Mouse (Mus musculus) hindbrain, embryonic 13.5 days (tissue): ENCODE measurements around the gene Clec2h. TPM values are rescaled to one million over a fixed set of nuclear protein-coding genes. Genes with fewer than 3 reads are reported as not detected.
"Not testable (repeated sequence)": the region's sequence is repeated elsewhere in the genome, so short reads cannot be mapped to it uniquely, and the experiment has no call there.

Experiments used
- ATAC-seq: fragments of 200-750 bp; cut with Nextera tagmentation; 2 replicates; pipeline ENCODE4 v1.8.0; 2017; ENCODE audit warnings: moderate TSS enrichment; ENCODE audit not compliant: low FRiP score
- H3K27ac ChIP-seq: fragments of 300-500 bp; sonication (generic); 2 replicates; pipeline ENCODE4 v1.5.1; 2015; ENCODE audit warnings: inconsistent platforms, mild to moderate bottlenecking, moderate library complexity
- H3K27me3 ChIP-seq: fragments of 300-500 bp; sonication (generic); 2 replicates; pipeline ENCODE4 v1.6.1; 2015; ENCODE audit warnings: mild to moderate bottlenecking, inconsistent platforms
- H3K36me3 ChIP-seq: fragments of 300-500 bp; sonication (generic); 2 replicates; pipeline ENCODE4 v1.6.1; 2015; ENCODE audit warnings: mild to moderate bottlenecking, inconsistent platforms
- H3K4me1 ChIP-seq: fragments of 300-500 bp; sonication (generic); replicated peaks from 2 replicates; pipeline ENCODE4 v1.6.1; 2015; ENCODE audit warnings: inconsistent platforms
- H3K4me2 ChIP-seq: fragments of 300-500 bp; sonication (generic); 2 replicates; pipeline ENCODE4 v1.6.1; 2015; ENCODE audit warnings: inconsistent platforms, mild to moderate bottlenecking, moderate library complexity
- H3K4me3 ChIP-seq: fragments of 300-500 bp; sonication (generic); 2 replicates; pipeline ENCODE4 v1.5.1; 2015; ENCODE audit warnings: mild to moderate bottlenecking, inconsistent platforms
- H3K9ac ChIP-seq: fragments of 300-500 bp; sonication (generic); 2 replicates; pipeline ENCODE4 v1.6.1; 2015; ENCODE audit warnings: mild to moderate bottlenecking, inconsistent platforms
- H3K9me3 ChIP-seq: fragments of 300-500 bp; sonication (generic); 2 replicates; pipeline ENCODE4 v1.6.1; 2016; ENCODE audit warnings: inconsistent platforms
- WGBS: fragments of 180-500 bp; shearing (Covaris S2); methylation state at CpG from one replicate; pipeline ENCODE4 v1.1.7; 2015; 5-methylcytosine and 5-hydroxymethylcytosine counted together
- polyA plus RNA-seq: library from polyadenylated mRNA; unstranded; fragments of >200 nt; fragmentation: Nextera tagmentation; extraction: Ambion mirVana; gene quantifications from 2 replicates; pipeline ENCODE4 v1.2.1, GENCODE M21; 2015

Gene Clec2h
- polyA plus RNA-seq, result not detected in 2 replicates

DNA sequence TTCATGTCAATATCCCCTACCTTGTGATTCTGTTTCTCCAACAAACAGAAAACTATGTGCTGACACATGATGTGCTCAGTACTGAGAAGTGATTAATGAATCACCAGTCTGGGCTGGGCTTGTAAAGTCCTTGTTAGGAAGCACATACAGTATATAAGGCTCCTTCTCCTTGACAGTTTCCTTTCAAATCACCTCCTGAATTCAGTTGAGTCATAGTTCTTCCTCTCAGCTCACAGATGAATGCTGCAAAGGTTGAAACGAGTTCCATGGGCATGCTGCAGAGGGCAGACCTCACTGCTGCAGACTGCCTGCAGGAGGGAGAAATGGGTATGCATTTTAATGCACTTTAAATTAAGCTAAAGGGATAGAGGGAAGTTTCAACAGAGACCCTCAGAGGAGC is at the start of gene Clec2h:
TSS of gene Clec2h (plus strand) at position 180 of the 400 bp plus-strand sequence.
- Histone ChIP-seq H3K27ac (no peak within 1 kb of the TSS), H3K4me1 (no peaks in the 10 kb centered on the region), H3K9ac (no peak within 1 kb of the TSS), H3K4me3 (no peak within 1 kb of the TSS), H3K4me2 (no peak within 1 kb of the TSS), H3K27me3 (no peaks in the 10 kb centered on the region), H3K9me3 (no peaks in the 10 kb centered on the region), H3K36me3 (no peaks in the 10 kb centered on the region)
- WGBS, result 22% methylated on average over 1 of the region's 1 CpGs
- no peak for ATAC-seq

DNA sequence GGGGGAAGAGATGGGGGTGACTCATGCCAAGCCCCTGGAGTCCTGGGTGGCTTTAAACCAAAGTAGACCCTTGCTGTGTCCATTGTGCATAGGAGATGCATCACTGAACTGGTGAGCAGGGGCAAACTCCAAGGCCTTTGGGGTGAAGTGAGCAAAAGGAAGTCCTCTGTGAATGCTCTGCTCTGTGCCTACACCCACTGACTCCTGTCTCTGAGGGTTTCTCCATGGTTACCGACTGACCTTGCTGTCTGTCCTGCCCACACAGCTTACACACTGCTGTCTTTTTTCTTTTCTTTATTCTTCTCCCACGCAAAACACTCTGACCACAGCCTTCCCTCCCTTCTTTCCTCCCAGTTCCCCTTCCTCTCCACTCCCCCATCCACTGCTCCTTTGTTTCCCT is 39.5 kb upstream of the Clec2h start:
- H3K9ac ChIP-seq, result no peak overlapping the region
- no peaks in the 10 kb centered on the region for H3K9me3 ChIP-seq
- no peak overlapping the region for H3K4me2 ChIP-seq
- no peaks in the 10 kb centered on the region for H3K36me3 ChIP-seq
- 63% methylated on average over 2 of the region's 2 CpGs for WGBS
- no peaks in the 10 kb centered on the region for H3K27me3 ChIP-seq
- no peak overlapping the region for H3K4me3 ChIP-seq
- no peaks in the 10 kb centered on the region for H3K4me1 ChIP-seq
- ATAC-seq, result no peak
- no peak overlapping the region for H3K27ac ChIP-seq

DNA sequence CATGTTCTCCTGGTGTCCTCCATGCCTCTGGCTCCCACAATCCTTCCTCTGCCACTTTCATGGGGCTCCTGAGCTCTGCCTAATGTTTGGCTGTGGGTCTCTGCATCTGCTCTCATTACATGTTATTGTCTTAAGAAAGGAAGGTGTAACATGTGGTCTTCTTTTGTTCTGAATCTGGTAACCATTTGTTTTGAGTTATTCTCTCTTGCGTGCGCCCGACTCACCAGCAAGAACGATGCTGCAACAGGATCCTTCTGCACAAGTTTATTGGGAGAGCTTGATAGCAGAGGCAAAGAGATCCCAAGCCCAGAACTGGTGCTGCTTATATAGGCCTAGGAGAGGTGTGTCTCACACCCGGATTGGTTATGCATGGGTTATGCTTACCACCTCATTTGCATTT is 38.8 kb upstream of the Clec2h start, which contains the start of gene Klrb1a:
TSS of gene Klrb1a (minus strand) at position 101 of the 400 bp plus-strand sequence.
- H3K4me1 ChIP-seq, H3K9me3 ChIP-seq, H3K9ac ChIP-seq, H3K4me2 ChIP-seq, H3K27me3 ChIP-seq, H3K27ac ChIP-seq, H3K36me3 ChIP-seq, ATAC-seq, H3K4me3 ChIP-seq: not testable (repeated sequence)
- WGBS, result 93% methylated on average over 5 of the region's 5 CpGs

DNA sequence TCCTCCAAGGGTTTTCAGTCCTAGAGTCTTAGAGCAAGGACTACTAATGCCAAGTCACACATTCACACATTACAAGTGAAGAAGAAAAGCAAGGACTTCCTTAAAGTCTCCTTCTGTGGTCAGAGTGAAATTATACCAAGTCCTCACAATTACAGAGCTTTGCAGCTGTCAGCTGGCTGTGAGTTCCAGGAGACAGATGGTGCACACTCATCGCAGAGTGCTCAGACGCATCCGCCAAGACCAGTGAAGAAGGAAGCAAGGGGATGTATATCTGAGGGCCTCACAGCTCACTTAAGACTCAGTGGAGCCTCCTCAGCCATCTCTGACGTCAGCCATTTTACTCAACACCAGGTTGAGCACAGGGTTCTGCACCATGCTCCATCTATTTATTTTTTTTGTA is 37.8 kb upstream of the Clec2h start:
- Histone ChIP-seq H3K4me3 (no peak overlapping the region), H3K4me2 (no peak overlapping the region), H3K36me3 (no peaks in the 10 kb centered on the region), H3K27me3 (no peaks in the 10 kb centered on the region), H3K9ac (no peak overlapping the region), H3K9me3 (no peaks in the 10 kb centered on the region), H3K27ac (no peak overlapping the region), H3K4me1 (no peaks in the 10 kb centered on the region)
- 89% methylated on average over 4 of the region's 4 CpGs for WGBS
- ATAC-seq, result no peak

DNA sequence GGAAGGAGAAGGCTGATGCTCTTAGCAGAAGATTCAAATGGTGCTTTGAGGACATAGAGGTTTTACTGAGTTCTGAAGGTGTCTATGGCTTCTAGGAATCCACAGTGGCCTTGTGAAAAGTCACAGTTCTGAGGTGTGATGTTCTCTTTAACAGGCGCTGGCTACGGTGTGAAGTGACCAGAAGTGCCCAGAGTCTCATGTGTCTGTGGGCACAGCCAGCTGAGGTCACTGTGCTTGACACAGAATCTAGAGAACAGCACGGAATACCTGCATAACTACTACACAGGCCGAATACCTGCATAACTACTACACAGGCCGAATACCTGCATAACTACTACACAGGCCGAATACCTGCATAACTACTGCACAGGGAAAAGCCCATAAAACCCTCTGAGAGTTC is 36.9 kb upstream of the Clec2h start:
- H3K36me3 ChIP-seq, H3K9ac ChIP-seq, H3K4me3 ChIP-seq, H3K4me1 ChIP-seq, H3K27ac ChIP-seq, H3K27me3 ChIP-seq, H3K4me2 ChIP-seq, H3K9me3 ChIP-seq, ATAC-seq: not testable (repeated sequence)
- WGBS, result 94% methylated on average over 6 of the region's 6 CpGs

DNA sequence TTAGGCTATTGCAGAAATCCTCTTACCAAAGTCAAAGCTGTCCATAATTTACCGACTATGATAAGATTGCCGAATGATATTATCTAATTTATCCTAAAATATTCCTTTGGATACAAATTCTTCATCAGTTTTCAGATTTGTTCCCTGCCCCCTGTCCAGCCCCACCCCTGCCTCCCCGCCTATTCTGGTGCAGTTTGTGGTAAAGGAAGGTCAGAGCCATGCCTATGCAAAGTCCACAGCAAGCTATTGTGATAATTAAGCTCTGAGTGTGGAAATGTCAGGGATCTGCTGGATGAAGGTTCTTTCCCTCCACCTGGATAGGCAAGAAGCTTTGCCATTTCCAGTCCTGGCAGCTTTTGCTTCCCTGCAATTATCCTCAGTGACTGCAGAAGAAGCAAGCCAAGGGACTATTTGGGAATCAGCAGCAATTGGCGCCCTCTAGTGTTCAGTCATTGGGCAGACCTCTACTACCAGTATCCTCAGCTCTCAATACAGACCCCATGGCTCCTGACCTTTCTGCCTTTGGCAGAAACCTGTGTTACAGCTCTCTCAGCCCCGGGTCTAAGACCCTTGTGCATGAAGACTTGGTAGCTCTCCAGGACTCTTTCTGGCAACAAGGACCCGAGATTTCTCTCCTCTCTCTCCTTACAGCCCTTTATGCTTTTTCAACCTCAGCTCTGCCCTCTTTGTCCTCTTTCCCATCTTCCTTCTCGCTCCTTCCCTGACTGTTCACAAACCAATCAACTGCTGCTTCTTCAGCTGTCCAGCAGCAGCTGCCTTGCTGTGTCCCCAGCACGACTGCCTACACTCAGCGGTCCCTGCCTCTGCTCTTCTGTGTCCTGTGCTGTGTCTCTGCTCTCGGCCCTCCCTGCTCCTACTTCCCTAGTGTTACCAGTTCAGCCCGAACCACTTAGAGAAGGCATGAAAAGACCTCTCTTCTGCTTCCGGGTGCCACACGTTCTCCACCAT is 32.1 kb upstream of the Clec2h start:
- not testable (repeated sequence) for H3K9me3 ChIP-seq, H3K4me3 ChIP-seq, H3K27ac ChIP-seq, H3K4me1 ChIP-seq, H3K9ac ChIP-seq, H3K4me2 ChIP-seq, H3K36me3 ChIP-seq, H3K27me3 ChIP-seq
- WGBS, result 50% methylated on average over 13 of the region's 13 CpGs
- ATAC-seq, result peak; percentile 92

DNA sequence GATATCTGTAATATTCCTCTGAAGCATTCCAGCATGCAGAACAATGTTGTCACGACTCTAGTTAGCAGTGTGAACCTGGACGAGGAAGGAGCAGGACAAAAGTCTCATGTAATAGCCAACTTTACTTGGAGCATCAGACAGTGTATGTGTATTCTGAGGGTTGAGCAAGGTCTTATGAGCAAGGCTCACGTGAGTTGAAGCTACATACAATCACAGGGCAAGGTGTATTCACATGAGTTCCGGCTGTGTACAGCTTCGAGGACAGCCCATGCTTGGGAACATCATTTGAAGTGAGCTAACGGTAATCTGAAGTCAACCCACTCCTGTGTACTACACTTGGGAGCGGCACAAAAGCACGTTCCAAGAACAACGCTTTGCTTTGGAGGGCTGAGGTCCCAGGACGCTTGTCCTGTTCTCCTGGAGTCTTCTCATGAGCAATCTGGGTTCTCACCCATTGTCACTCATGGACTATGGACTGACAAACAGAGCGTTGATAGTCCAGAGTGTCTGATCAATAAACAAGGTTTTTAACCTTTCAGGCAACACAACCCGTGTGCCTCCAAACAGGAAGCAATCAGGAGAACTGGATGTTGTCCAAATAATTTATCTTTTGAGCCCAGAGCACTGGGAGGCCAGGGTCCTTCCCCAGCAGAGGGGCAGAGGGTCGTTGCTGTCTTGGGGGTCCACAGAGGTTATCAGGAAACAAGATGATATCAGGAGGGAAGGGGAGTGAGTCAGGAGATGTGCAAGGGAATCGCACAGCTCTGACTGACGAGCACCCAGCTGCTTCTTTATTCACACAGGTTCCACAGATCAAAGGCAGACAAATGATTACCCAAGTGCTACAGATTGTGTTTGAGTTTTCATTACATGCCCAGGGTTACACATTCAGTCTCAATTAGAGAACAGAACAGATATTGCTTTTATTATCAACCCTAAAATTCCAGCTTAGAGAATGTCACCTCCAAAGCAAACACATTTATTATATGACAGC is 31.0 kb upstream of the Clec2h start:
- H3K4me1 ChIP-seq, H3K27me3 ChIP-seq, H3K36me3 ChIP-seq, H3K9me3 ChIP-seq, ATAC-seq, H3K4me2 ChIP-seq, H3K27ac ChIP-seq, H3K4me3 ChIP-seq, H3K9ac ChIP-seq: not testable (repeated sequence)
- 82% methylated on average over 15 of the region's 15 CpGs for WGBS

DNA sequence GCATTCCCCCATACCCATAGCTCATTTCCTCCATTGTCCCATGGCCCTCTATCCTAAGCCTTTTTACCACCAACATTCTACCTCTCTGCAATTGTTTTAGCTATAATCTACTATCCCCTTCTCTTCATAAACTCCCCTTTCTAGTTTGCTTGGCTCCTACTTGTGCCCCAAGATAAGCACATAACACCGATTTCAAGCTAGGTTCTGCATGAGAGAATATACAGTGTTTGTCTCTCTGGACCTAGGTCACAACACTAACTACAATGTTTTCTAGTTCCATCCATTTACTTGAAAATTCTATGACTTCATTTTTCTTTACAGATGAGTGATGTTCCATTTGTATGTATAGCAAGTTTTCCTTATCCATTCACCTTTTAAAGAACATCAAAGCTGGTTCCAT is 21.5 kb upstream of the Clec2h start:
- Histone ChIP-seq H3K36me3 (no peaks in the 10 kb centered on the region), H3K4me3 (no peak overlapping the region), H3K9me3 (no peaks in the 10 kb centered on the region), H3K4me1 (no peaks in the 10 kb centered on the region), H3K27me3 (no peaks in the 10 kb centered on the region), H3K27ac (no peak overlapping the region), H3K4me2 (no peak overlapping the region), H3K9ac (no peak overlapping the region)
- WGBS, result 98% methylated on average over 1 of the region's 1 CpGs
- ATAC-seq, result no peak

DNA sequence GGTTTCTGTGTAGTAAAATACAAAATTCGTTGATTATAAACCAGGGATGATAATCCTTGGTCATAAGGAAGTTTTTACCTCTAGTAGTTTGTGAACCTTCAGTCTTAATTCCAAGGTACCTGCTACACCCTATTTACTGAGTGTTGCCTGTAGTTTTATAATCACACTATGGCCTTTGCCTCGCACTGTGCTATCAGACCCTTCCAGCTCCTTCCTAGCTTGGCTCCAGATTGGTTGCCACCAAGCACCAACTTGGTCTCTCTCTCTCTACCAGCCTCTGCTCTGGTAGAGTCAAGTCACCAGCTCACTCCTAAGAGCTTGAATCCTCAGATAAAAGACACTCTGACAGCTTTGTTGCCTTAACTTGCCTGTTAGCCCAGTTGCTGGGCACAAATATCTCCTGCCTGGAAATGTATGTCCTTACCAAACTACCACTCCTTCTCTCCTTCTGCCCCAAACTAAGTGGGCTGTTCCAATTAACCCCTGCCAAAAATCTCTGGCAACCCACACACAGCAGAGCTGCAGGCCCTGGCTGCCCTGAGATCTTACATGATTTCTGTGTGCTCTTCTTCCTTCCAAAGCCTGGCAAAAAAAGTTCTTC is 21.0 kb upstream of the Clec2h start:
- Histone ChIP-seq H3K36me3 (no peaks in the 10 kb centered on the region), H3K4me3 (no peak overlapping the region), H3K27me3 (no peaks in the 10 kb centered on the region), H3K9ac (no peak overlapping the region), H3K27ac (no peak overlapping the region), H3K4me2 (no peak overlapping the region), H3K9me3 (no peaks in the 10 kb centered on the region), H3K4me1 (no peaks in the 10 kb centered on the region)
- ATAC-seq, result no peak
- WGBS, result 90% methylated on average over 2 of the region's 2 CpGs

DNA sequence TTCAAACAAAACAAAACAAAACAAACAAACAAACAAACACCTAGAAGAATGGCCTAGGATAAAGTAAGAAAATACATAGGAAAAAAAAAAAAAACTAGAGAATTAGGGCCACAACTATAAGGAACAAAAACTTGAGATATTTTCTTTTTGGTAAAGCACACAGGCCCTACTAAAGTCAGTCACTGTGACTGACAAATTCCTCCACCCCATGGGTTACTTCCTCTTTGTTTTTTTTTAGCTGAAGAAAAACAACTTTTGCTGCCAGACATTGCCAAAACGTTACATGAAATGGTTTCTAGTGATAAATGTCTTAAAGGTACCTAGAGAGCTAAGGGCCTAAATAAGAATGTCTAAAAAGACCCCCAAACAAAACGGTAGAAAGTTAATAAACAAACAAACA is 18.2 kb upstream of the Clec2h start:
- Histone ChIP-seq H3K9ac (no peak overlapping the region), H3K4me2 (no peak overlapping the region), H3K4me1 (no peaks in the 10 kb centered on the region), H3K9me3 (no peaks in the 10 kb centered on the region), H3K4me3 (no peak overlapping the region), H3K27me3 (no peaks in the 10 kb centered on the region), H3K36me3 (no peaks in the 10 kb centered on the region), H3K27ac (no peak overlapping the region)
- 66% methylated on average over 2 of the region's 2 CpGs for WGBS
- ATAC-seq, result no peak

DNA sequence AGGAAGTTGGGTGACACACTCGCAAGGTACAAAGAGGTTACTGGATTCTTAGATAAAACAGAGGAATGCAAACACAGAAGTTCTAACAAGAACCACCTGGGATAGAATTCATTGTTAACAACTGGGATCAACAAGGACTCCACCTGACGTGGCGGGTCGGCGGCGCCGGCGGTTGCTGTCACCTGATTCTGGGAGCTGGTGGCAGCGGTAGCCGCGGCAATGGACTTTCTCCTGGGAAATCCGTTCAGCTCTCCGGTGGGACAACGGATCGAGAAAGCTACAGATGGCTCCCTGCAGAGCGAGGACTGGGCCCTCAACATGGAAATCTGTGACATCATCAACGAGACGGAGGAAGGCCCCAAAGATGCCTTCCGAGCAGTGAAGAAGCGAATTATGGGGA is 17.5 kb upstream of the Clec2h start:
- WGBS, result 97% methylated on average over 20 of the region's 20 CpGs
- not testable (repeated sequence) for H3K9ac ChIP-seq, H3K4me3 ChIP-seq, ATAC-seq, H3K27ac ChIP-seq, H3K27me3 ChIP-seq, H3K4me2 ChIP-seq, H3K9me3 ChIP-seq, H3K36me3 ChIP-seq, H3K4me1 ChIP-seq

DNA sequence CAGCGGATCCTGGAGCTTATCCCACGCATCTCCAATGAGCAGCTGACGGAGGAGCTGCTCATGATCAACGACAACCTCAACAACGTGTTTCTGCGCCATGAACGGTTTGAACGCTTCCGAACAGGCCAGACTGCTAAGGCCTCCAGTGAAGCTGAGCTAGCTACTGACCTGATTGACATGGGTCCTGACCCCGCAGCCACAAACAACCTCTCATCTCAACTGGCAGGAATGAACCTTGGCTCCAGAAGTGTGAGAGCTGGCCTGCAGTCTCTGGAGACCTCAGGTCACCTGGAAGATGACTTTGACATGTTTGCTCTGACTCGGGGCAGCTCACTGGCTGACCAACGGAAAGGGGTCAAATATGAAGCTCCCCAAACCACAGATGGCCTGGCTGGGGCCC is 16.5 kb upstream of the Clec2h start:
- not testable (repeated sequence) for H3K9me3 ChIP-seq, H3K4me2 ChIP-seq, ATAC-seq, H3K4me3 ChIP-seq, H3K36me3 ChIP-seq, H3K27me3 ChIP-seq, H3K4me1 ChIP-seq, H3K9ac ChIP-seq, H3K27ac ChIP-seq
- WGBS, result 93% methylated on average over 12 of the region's 12 CpGs
